Mouse (Mus musculus): Measurements from ENCODE around the gene Ccdc144b. TPM values are rescaled to one million over a fixed set of nuclear protein-coding genes. Genes with fewer than 3 reads are reported as not detected.

Ccdc144b gene
- polyA plus RNA-seq, 1 experiment = not detected

DNA sequence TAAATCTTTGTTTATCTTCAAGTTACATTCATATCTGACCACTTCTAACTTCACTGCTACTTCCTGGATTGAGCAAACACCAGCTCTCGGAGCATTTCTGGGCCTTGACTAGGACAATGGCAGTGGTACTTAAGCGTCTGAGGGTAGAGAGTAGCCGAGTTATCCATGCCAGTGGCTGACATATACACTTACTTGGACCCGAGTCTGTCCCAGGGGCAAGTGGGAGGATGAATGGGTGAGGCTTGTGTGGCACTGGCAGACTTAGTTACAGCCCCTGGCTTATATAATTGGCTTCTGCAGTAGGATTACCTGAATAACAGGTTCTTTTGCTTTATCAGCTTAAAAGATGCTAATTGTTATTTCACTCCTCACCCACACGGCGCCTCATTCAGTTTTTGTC is 14.4 kb upstream of the Ccdc144b start:
- DNase-seq (ENCODE audit: low read depth) = no peak

DNA sequence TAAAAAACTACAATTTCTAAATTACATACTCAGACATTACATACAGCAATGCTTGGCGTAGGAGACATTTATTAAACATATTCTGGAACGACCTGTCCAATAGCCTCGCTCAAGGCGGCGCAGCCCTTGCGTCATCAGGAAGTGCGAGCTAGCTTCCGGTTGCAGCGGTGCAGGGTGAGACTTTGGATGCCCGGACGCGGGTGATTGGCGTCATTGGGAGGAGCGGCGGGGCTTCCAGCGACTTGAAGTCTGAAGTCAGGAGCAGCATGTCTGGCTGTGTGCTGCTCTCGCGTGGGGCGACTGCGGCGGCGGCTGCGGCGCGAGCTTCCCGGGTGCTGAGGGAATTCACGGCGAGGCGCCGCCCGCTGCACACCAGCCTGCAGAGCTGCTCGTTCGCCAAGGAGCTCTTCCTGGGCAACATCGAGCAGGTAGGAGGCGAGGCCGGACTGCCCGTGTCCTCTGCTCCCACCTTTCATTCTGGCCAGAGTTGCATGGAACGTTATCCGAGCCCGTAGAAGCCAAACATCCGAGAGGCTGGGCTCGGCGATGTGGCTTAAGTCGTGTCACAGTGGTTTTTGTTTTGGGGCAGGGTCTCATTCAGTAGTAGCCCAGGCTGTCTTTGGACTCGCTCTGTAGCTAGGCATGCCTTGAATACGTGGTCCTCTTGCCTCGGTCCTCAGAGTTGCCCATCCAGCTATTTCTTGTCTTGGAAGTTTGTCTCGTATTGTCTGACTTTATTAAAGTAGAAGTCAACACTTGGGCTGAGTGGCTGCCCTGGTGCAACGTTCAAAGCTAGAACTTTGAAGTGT is 12.7 kb upstream of the Ccdc144b start, which contains the start of gene Acad9:
TSS of gene Acad9 (plus strand) at position 137 of the 809 bp plus-strand sequence.
- DNase-seq (ENCODE audit: low read depth) = peak; percentile 99
- TF ChIP-seq CTCF (IDR thresholded peaks at IDR 0.05; ENCODE audit: borderline replicate concordance, extremely low read depth, insufficient read depth, insufficient read length) = no peak
- TF ChIP-seq POLR2A (IDR thresholded peaks at IDR 0.05; ENCODE audit: borderline replicate concordance, extremely low read depth, insufficient read depth, insufficient read length, poor library complexity, severe bottlenecking) = peak; percentile 49; the same call in 1 of the 2 replicates

More for the DNA sequence above, 14.4 kb upstream of the Ccdc144b start:
- TF ChIP-seq POLR2A (IDR thresholded peaks at IDR 0.05; ENCODE audit: borderline replicate concordance, extremely low read depth, insufficient read depth, insufficient read length, poor library complexity, severe bottlenecking) = no peak
- TF ChIP-seq CTCF (IDR thresholded peaks at IDR 0.05; ENCODE audit: borderline replicate concordance, extremely low read depth, insufficient read depth, insufficient read length) = no peak

DNA sequence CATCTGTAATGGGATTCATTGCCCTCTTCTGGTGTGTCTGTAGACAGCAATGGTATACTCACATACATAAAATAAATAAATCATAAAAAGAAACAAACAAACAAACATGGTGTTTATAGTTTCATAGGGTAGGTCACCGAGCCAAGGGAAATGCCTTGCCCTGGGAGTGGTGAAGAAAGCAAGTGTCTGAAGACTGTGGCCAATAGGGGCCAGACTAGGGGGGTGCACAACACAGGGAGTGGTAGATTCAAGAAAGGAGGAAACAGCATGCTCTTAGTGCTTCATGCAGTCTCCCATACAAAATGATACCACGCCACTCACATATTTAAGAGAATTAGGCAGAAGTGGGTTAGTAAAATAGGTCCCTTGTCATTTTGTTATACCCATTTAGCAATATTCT is 11.8 kb upstream of the Ccdc144b start:
- no peak for DNase-seq (ENCODE audit: low read depth)
- TF ChIP-seq POLR2A (IDR thresholded peaks at IDR 0.05; ENCODE audit: borderline replicate concordance, extremely low read depth, insufficient read depth, insufficient read length, poor library complexity, severe bottlenecking) (no peak), CTCF (IDR thresholded peaks at IDR 0.05; ENCODE audit: borderline replicate concordance, extremely low read depth, insufficient read depth, insufficient read length) (no peak)

DNA sequence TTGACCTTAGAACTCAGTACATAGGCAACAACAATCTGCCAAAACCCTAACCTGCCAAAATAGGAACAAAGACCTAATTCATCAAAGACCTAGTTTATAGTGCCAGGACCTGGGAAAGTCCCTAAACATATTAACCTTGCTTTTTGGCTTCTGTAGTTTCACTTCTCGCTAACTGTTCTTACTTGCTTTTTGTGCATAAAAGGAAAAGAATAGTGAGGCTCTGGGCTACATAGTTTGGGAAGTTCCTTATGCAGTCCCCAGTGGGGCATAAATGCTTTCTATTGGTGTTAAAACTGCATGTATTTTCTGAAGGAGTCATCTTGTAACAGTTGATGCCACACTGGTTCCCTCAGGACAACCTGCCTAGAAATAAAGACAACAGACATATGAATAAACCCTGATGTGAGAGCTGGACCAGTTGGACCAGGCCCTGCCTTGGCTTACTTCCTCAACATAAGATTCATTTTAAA is 11.3 kb upstream of the Ccdc144b start:
- no peak for DNase-seq (ENCODE audit: low read depth)
- TF ChIP-seq POLR2A (IDR thresholded peaks at IDR 0.05; ENCODE audit: borderline replicate concordance, extremely low read depth, insufficient read depth, insufficient read length, poor library complexity, severe bottlenecking) = no peak
- TF ChIP-seq CTCF (IDR thresholded peaks at IDR 0.05; ENCODE audit: borderline replicate concordance, extremely low read depth, insufficient read depth, insufficient read length) = no peak

GRCm38 (mm10) chr3:36060096-36060850 is 6.9 kb upstream of the Ccdc144b start:
- DNase-seq (ENCODE audit: low read depth) = peak; percentile 62
- no peak for TF ChIP-seq POLR2A (IDR thresholded peaks at IDR 0.05; ENCODE audit: borderline replicate concordance, extremely low read depth, insufficient read depth, insufficient read length, poor library complexity, severe bottlenecking)
- peak; percentile 73; the same call in 1 of the 2 replicates for TF ChIP-seq CTCF (IDR thresholded peaks at IDR 0.05; ENCODE audit: borderline replicate concordance, extremely low read depth, insufficient read depth, insufficient read length)

DNA sequence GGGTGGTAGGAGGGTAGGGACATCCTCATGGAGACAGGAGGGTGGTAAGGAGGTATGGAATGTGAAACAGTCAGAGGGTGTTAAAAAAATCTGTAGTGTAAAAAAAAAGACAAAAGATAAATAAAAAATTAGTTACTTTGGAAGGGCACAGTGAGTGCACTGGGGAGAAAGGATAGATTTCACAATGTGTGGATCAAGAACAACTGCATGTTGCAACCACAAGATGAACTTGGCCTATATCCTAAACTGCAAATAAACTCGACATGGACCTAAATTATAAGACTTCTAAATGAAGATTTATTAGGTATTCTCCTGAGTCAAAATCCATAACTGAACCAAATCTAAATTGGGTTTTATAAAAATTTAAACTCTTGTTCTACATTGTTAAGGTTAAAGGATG is 4.2 kb downstream of the Ccdc144b start:
- no peak for DNase-seq (ENCODE audit: low read depth)

GRCm38 (mm10) chr3:36045086-36045485 is 8.3 kb downstream of the Ccdc144b start:
- no peak for TF ChIP-seq CTCF (IDR thresholded peaks at IDR 0.05; ENCODE audit: borderline replicate concordance, extremely low read depth, insufficient read depth, insufficient read length)
- no peak for TF ChIP-seq POLR2A (IDR thresholded peaks at IDR 0.05; ENCODE audit: borderline replicate concordance, extremely low read depth, insufficient read depth, insufficient read length, poor library complexity, severe bottlenecking)
- no peak for DNase-seq (ENCODE audit: low read depth)

More for the DNA sequence above, 4.2 kb downstream of the Ccdc144b start:
- TF ChIP-seq CTCF (IDR thresholded peaks at IDR 0.05; ENCODE audit: borderline replicate concordance, extremely low read depth, insufficient read depth, insufficient read length) (no peak), POLR2A (IDR thresholded peaks at IDR 0.05; ENCODE audit: borderline replicate concordance, extremely low read depth, insufficient read depth, insufficient read length, poor library complexity, severe bottlenecking) (no peak)

GRCm38 (mm10) chr3:36044520-36044919 is 8.8 kb downstream of the Ccdc144b start:
- no peak for DNase-seq (ENCODE audit: low read depth)
- TF ChIP-seq POLR2A (IDR thresholded peaks at IDR 0.05; ENCODE audit: borderline replicate concordance, extremely low read depth, insufficient read depth, insufficient read length, poor library complexity, severe bottlenecking) (no peak), CTCF (IDR thresholded peaks at IDR 0.05; ENCODE audit: borderline replicate concordance, extremely low read depth, insufficient read depth, insufficient read length) (no peak)

- no peak for TF ChIP-seq CTCF (IDR thresholded peaks at IDR 0.05; ENCODE audit: borderline replicate concordance, extremely low read depth, insufficient read depth, insufficient read length)
- no peak for TF ChIP-seq POLR2A (IDR thresholded peaks at IDR 0.05; ENCODE audit: borderline replicate concordance, extremely low read depth, insufficient read depth, insufficient read length, poor library complexity, severe bottlenecking)
- DNase-seq (ENCODE audit: low read depth) = peak; percentile 61
Observed at GRCm38 (mm10) chr3:36031740-36032510, 21.4 kb downstream of the Ccdc144b start.

- no peak for TF ChIP-seq CTCF (IDR thresholded peaks at IDR 0.05; ENCODE audit: borderline replicate concordance, extremely low read depth, insufficient read depth, insufficient read length)
- TF ChIP-seq POLR2A (IDR thresholded peaks at IDR 0.05; ENCODE audit: borderline replicate concordance, extremely low read depth, insufficient read depth, insufficient read length, poor library complexity, severe bottlenecking) = no peak
- no peak for DNase-seq (ENCODE audit: low read depth)
Observed at GRCm38 (mm10) chr3:36029993-36030392, 23.4 kb downstream of the Ccdc144b start.
